Mouse (Mus musculus): ENCODE measurements at regions not wholly inside any gene's neighbourhood (a gene's known extent, or its start where the extent isn't known, plus 50 kb on each side); places are given as distances from the start of the nearest gene placed in this dataset.

GRCm38 (mm10) chr11:114611690-114612089 is 56.6 kb upstream of the Rpl38 start:
- ATAC-seq (ENCODE audit: extremely low read depth, insufficient number of reproducible peaks, low FRiP score, poor library complexity, severe bottlenecking) (no peak), DNase-seq (ENCODE audit: low spot score) (no peak)
- H3K9me3 ChIP-seq (replicated peaks): peaks cover 63% of the 10 kb centered on the region
- no peaks in the 10 kb centered on the region for H3K27me3 ChIP-seq (ENCODE audit: insufficient read depth, low read length)
- no peaks in the 10 kb centered on the region for H3K36me3 ChIP-seq (replicated peaks)
- no peaks in the 10 kb centered on the region for H3K4me1 ChIP-seq (ENCODE audit: insufficient read depth, low read depth, low read length)
- no peak overlapping the region for H3K4me3 ChIP-seq (ENCODE audit: low read depth, low read length)
- TF ChIP-seq GATA1 (IDR thresholded peaks at IDR 0.05; ENCODE audit: borderline replicate concordance, low read length) (no peak), POLR2AphosphoS5 (IDR thresholded peaks at IDR 0.05; ENCODE audit: insufficient replicate concordance, low read depth, low read length) (no peak), CTCF (IDR thresholded peaks at IDR 0.05; ENCODE audit: low read depth, low read length) (no peak), GATA2 (IDR thresholded peaks at IDR 0.05; ENCODE audit: borderline replicate concordance, low read depth, low read length) (no peak), TAL1 (conservative IDR thresholded peaks at IDR 0.05; ENCODE audit: low read depth, low read length) (no peak)

GRCm38 (mm10) chr11:114608009-114608408 is 60.3 kb upstream of the Rpl38 start:
- Histone ChIP-seq H3K27me3 (ENCODE audit: insufficient read depth, low read length) (no peaks in the 10 kb centered on the region), H3K36me3 (replicated peaks) (no peaks in the 10 kb centered on the region), H3K4me1 (ENCODE audit: insufficient read depth, low read depth, low read length) (no peaks in the 10 kb centered on the region), H3K4me3 (ENCODE audit: low read depth, low read length) (no peak overlapping the region), H3K9me3 (replicated peaks) (peaks cover 54% of the 10 kb centered on the region)
- no peak for DNase-seq (ENCODE audit: low spot score)
- ATAC-seq (ENCODE audit: extremely low read depth, insufficient number of reproducible peaks, low FRiP score, poor library complexity, severe bottlenecking): no peak
- TF ChIP-seq CTCF (IDR thresholded peaks at IDR 0.05; ENCODE audit: low read depth, low read length): no peak
- no peak for TF ChIP-seq GATA1 (IDR thresholded peaks at IDR 0.05; ENCODE audit: borderline replicate concordance, low read length)
- no peak for TF ChIP-seq TAL1 (conservative IDR thresholded peaks at IDR 0.05; ENCODE audit: low read depth, low read length)
- TF ChIP-seq GATA2 (IDR thresholded peaks at IDR 0.05; ENCODE audit: borderline replicate concordance, low read depth, low read length): no peak
- TF ChIP-seq POLR2AphosphoS5 (IDR thresholded peaks at IDR 0.05; ENCODE audit: insufficient replicate concordance, low read depth, low read length): no peak

GRCm38 (mm10) chr11:114603108-114603507 is 65.2 kb upstream of the Rpl38 start:
- no peak for TF ChIP-seq POLR2AphosphoS5 (IDR thresholded peaks at IDR 0.05; ENCODE audit: insufficient replicate concordance, low read depth, low read length)
- TF ChIP-seq CTCF (IDR thresholded peaks at IDR 0.05; ENCODE audit: low read depth, low read length): no peak
- no peak for TF ChIP-seq GATA2 (IDR thresholded peaks at IDR 0.05; ENCODE audit: borderline replicate concordance, low read depth, low read length)
- no peak for TF ChIP-seq GATA1 (IDR thresholded peaks at IDR 0.05; ENCODE audit: borderline replicate concordance, low read length)
- TF ChIP-seq TAL1 (conservative IDR thresholded peaks at IDR 0.05; ENCODE audit: low read depth, low read length): no peak

GRCm38 (mm10) chr11:114597225-114597624 is 71.1 kb upstream of the Rpl38 start:
- DNase-seq (ENCODE audit: low spot score) (no peak), ATAC-seq (ENCODE audit: extremely low read depth, insufficient number of reproducible peaks, low FRiP score, poor library complexity, severe bottlenecking) (no peak)
- TF ChIP-seq POLR2AphosphoS5 (IDR thresholded peaks at IDR 0.05; ENCODE audit: insufficient replicate concordance, low read depth, low read length) (no peak), GATA2 (IDR thresholded peaks at IDR 0.05; ENCODE audit: borderline replicate concordance, low read depth, low read length) (no peak), CTCF (IDR thresholded peaks at IDR 0.05; ENCODE audit: low read depth, low read length) (no peak), GATA1 (IDR thresholded peaks at IDR 0.05; ENCODE audit: borderline replicate concordance, low read length) (no peak), TAL1 (conservative IDR thresholded peaks at IDR 0.05; ENCODE audit: low read depth, low read length) (no peak)
- Histone ChIP-seq H3K4me3 (ENCODE audit: low read depth, low read length) (no peak overlapping the region), H3K4me1 (ENCODE audit: insufficient read depth, low read depth, low read length) (no peaks in the 10 kb centered on the region), H3K9me3 (replicated peaks) (peaks cover 52% of the 10 kb centered on the region), H3K36me3 (replicated peaks) (no peaks in the 10 kb centered on the region), H3K27me3 (ENCODE audit: insufficient read depth, low read length) (no peaks in the 10 kb centered on the region)

More at GRCm38 (mm10) chr11:114603108-114603507, 65.2 kb upstream of the Rpl38 start:
- Histone ChIP-seq H3K36me3 (replicated peaks) (no peaks in the 10 kb centered on the region), H3K4me1 (ENCODE audit: insufficient read depth, low read depth, low read length) (no peaks in the 10 kb centered on the region), H3K9me3 (replicated peaks) (peaks cover 45% of the 10 kb centered on the region), H3K4me3 (ENCODE audit: low read depth, low read length) (no peak overlapping the region), H3K27me3 (ENCODE audit: insufficient read depth, low read length) (no peaks in the 10 kb centered on the region)
- ATAC-seq (ENCODE audit: extremely low read depth, insufficient number of reproducible peaks, low FRiP score, poor library complexity, severe bottlenecking): no peak
- no peak for DNase-seq (ENCODE audit: low spot score)

- DNase-seq (ENCODE audit: low spot score) (no peak), ATAC-seq (ENCODE audit: extremely low read depth, insufficient number of reproducible peaks, low FRiP score, poor library complexity, severe bottlenecking) (no peak)
- no peaks in the 10 kb centered on the region for H3K4me1 ChIP-seq (ENCODE audit: insufficient read depth, low read depth, low read length)
- H3K4me3 ChIP-seq (ENCODE audit: low read depth, low read length): no peak overlapping the region
- TF ChIP-seq CTCF (IDR thresholded peaks at IDR 0.05; ENCODE audit: low read depth, low read length) (no peak), GATA2 (IDR thresholded peaks at IDR 0.05; ENCODE audit: borderline replicate concordance, low read depth, low read length) (no peak), GATA1 (IDR thresholded peaks at IDR 0.05; ENCODE audit: borderline replicate concordance, low read length) (no peak), POLR2AphosphoS5 (IDR thresholded peaks at IDR 0.05; ENCODE audit: insufficient replicate concordance, low read depth, low read length) (no peak), TAL1 (conservative IDR thresholded peaks at IDR 0.05; ENCODE audit: low read depth, low read length) (no peak)
- H3K36me3 ChIP-seq (replicated peaks): no peaks in the 10 kb centered on the region
- peaks cover 59% of the 10 kb centered on the region for H3K9me3 ChIP-seq (replicated peaks)
- no peaks in the 10 kb centered on the region for H3K27me3 ChIP-seq (ENCODE audit: insufficient read depth, low read length)
Measured at GRCm38 (mm10) chr11:114592961-114593360, 75.4 kb upstream of the Rpl38 start.

- DNase-seq (ENCODE audit: low spot score) (no peak), ATAC-seq (ENCODE audit: extremely low read depth, insufficient number of reproducible peaks, low FRiP score, poor library complexity, severe bottlenecking) (no peak)
- Histone ChIP-seq H3K27me3 (ENCODE audit: insufficient read depth, low read length) (no peaks in the 10 kb centered on the region), H3K4me1 (ENCODE audit: insufficient read depth, low read depth, low read length) (no peaks in the 10 kb centered on the region), H3K9me3 (replicated peaks) (peaks cover 76% of the 10 kb centered on the region), H3K36me3 (replicated peaks) (no peaks in the 10 kb centered on the region), H3K4me3 (ENCODE audit: low read depth, low read length) (no peak overlapping the region)
- TF ChIP-seq GATA2 (IDR thresholded peaks at IDR 0.05; ENCODE audit: borderline replicate concordance, low read depth, low read length) (no peak), GATA1 (IDR thresholded peaks at IDR 0.05; ENCODE audit: borderline replicate concordance, low read length) (no peak), TAL1 (conservative IDR thresholded peaks at IDR 0.05; ENCODE audit: low read depth, low read length) (no peak), CTCF (IDR thresholded peaks at IDR 0.05; ENCODE audit: low read depth, low read length) (no peak), POLR2AphosphoS5 (IDR thresholded peaks at IDR 0.05; ENCODE audit: insufficient replicate concordance, low read depth, low read length) (no peak)
Measured at GRCm38 (mm10) chr11:114588554-114588953, 79.8 kb upstream of the Rpl38 start.

All from G1E (cell line).